Mouse (Mus musculus) brain, embryonic 14.5 days (tissue): ENCODE results near the gene Akap1.

Source experiments
- CTCF ChIP-seq: fragments of 200-500 bp; IDR thresholded peaks from 2 replicates; pipeline ENCODE4 v1.5.1; 2012; ENCODE audit warnings: inconsistent platforms, mild to moderate bottlenecking, moderate library complexity, borderline replicate concordance; ENCODE audit not compliant: insufficient read depth, insufficient read length; ENCODE audit errors: extremely low read depth
- POLR2A ChIP-seq: fragments of 200-500 bp; IDR thresholded peaks from 2 replicates; pipeline ENCODE4 v1.6.1; 2012; ENCODE audit warnings: mild to moderate bottlenecking, inconsistent platforms, borderline replicate concordance; ENCODE audit not compliant: poor library complexity, insufficient read depth, insufficient read length, severe bottlenecking; ENCODE audit errors: extremely low read depth

DNA sequence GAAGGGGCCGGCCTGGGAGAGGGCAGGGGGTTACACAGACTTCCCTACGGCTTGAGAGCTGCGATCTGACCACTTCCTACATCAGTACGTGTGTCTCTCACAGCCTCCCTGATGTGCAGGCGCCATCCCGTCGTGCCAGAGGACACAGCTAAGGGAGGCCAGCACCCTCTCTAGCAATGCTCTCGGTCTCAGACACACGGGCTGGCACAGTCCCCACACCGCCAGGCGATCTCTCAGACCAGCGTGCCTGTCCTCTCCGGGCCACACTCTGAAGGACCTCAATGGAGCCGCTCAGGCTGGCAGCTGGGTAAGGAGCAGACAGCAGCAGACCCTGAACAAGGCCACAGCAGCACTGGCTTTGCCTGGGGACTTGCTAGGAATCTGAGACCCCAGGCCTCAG is 30.3 kb downstream of the Akap1 start:
- TF ChIP-seq POLR2A (no peak), CTCF (no peak)
